Mouse (Mus musculus): ENCODE measurements at regions not wholly inside any gene's neighbourhood (a gene's known extent, or its start where the extent isn't known, plus 50 kb on each side); places are given as distances from the start of the nearest gene placed in this dataset.

GRCm38 (mm10) chrX:21293666-21294065 lies 118.2 kb upstream of the Gm21876 start:
- in situ Hi-C loops (cut with MboI; ENCODE audit: low sequenced_read_pairs) = no loop called here

- in situ Hi-C loops (cut with MboI; ENCODE audit: low sequenced_read_pairs) = no loop called here
Observed at GRCm38 (mm10) chrX:21295460-21295859, 120.0 kb upstream of the Gm21876 start.

GRCm38 (mm10) chrX:21297349-21297748 lies 121.9 kb upstream of the Gm21876 start:
- in situ Hi-C loops (cut with MboI; ENCODE audit: low sequenced_read_pairs) = no loop called here

GRCm38 (mm10) chrX:21334499-21335032 lies 149.8 kb upstream of the Agtr2 start:
- in situ Hi-C loops (cut with MboI; ENCODE audit: low sequenced_read_pairs) = no loop called here

GRCm38 (mm10) chrX:21344397-21344796 lies 139.9 kb upstream of the Agtr2 start:
- in situ Hi-C loops (cut with MboI; ENCODE audit: low sequenced_read_pairs) = no loop called here

GRCm38 (mm10) chrX:21350503-21350902 lies 133.8 kb upstream of the Agtr2 start:
- in situ Hi-C loops (cut with MboI; ENCODE audit: low sequenced_read_pairs) = no loop called here

- in situ Hi-C loops (cut with MboI; ENCODE audit: low sequenced_read_pairs) = no loop called here
Observed at GRCm38 (mm10) chrX:21352350-21352749, 132.0 kb upstream of the Agtr2 start.

- in situ Hi-C loops (cut with MboI; ENCODE audit: low sequenced_read_pairs) = no loop called here
Observed at GRCm38 (mm10) chrX:21360771-21361667, 123.3 kb upstream of the Agtr2 start.

- in situ Hi-C loops (cut with MboI; ENCODE audit: low sequenced_read_pairs) = loop anchor here (25.0 kb wide), 1 partner anchor 527 kb away; no protein-coding TSS in a partner anchor
Observed at GRCm38 (mm10) chrX:21385221-21385620, 99.1 kb upstream of the Agtr2 start.

GRCm38 (mm10) chrX:21389992-21390391 lies 94.4 kb upstream of the Agtr2 start:
- in situ Hi-C loops (cut with MboI; ENCODE audit: low sequenced_read_pairs) = loop anchor here (25.0 kb wide), 1 partner anchor 522 kb away; no protein-coding TSS in a partner anchor

- in situ Hi-C loops (cut with MboI; ENCODE audit: low sequenced_read_pairs) = loop anchor here (25.0 kb wide), 1 partner anchor 519 kb away; no protein-coding TSS in a partner anchor
Observed at GRCm38 (mm10) chrX:21393212-21393611, 91.1 kb upstream of the Agtr2 start.

GRCm38 (mm10) chrX:21424797-21425196 lies 59.5 kb upstream of the Agtr2 start:
- in situ Hi-C loops (cut with MboI; ENCODE audit: low sequenced_read_pairs) = no loop called here

GRCm38 (mm10) chrX:21428081-21428480 lies 56.3 kb upstream of the Agtr2 start:
- in situ Hi-C loops (cut with MboI; ENCODE audit: low sequenced_read_pairs) = no loop called here

GRCm38 (mm10) chrX:21433501-21433900 lies 50.8 kb upstream of the Agtr2 start:
- in situ Hi-C loops (cut with MboI; ENCODE audit: low sequenced_read_pairs) = no loop called here

Data from CH12F3 (cell line).